Mouse (Mus musculus) G1E (cell line): ENCODE measurements around the gene Rasgrp2. TPM values are rescaled to one million over a fixed set of nuclear protein-coding genes. Genes with fewer than 3 reads are reported as not detected.

Experiments used
- ATAC-seq: 2 replicates; pipeline ENCODE4 v1.8.0; 2016; ENCODE audit warnings: mild to moderate bottlenecking; ENCODE audit not compliant: insufficient number of reproducible peaks, poor library complexity, low FRiP score, severe bottlenecking; ENCODE audit errors: extremely low read depth
- DNase-seq: peaks from one replicate; pipeline ENCODE4 v3.0.0; 2012; ENCODE audit warnings: low spot score
- H3K27me3 ChIP-seq: 2 replicates; pipeline ENCODE4 v1.6.1; 2012; ENCODE audit warnings: mild to moderate bottlenecking, low read length, inconsistent platforms; ENCODE audit not compliant: insufficient read depth
- H3K36me3 ChIP-seq: replicated peaks from 2 replicates; pipeline ENCODE3; 2012; ENCODE audit warnings: mild to moderate bottlenecking, inconsistent platforms
- H3K4me1 ChIP-seq: 2 replicates; pipeline ENCODE4 v1.6.1; 2012; ENCODE audit warnings: low read depth, low read length, inconsistent platforms, mixed read lengths; ENCODE audit not compliant: insufficient read depth
- H3K4me3 ChIP-seq: 2 replicates; pipeline ENCODE4 v1.5.1; 2012; ENCODE audit warnings: low read depth, mild to moderate bottlenecking, inconsistent platforms, low read length, moderate library complexity, mixed read lengths
- H3K9me3 ChIP-seq: replicated peaks from 2 replicates; pipeline ENCODE4 v1.6.1; 2012; ENCODE audit warnings: inconsistent platforms
- CTCF ChIP-seq: IDR thresholded peaks from 2 replicates; pipeline ENCODE4 v1.5.1; 2012; ENCODE audit warnings: low read depth, low read length, inconsistent platforms, mixed read lengths
- GATA1 ChIP-seq: IDR thresholded peaks from 2 replicates; pipeline ENCODE4 v1.6.1; 2012; ENCODE audit warnings: borderline replicate concordance, low read length, inconsistent platforms, mixed read lengths
- GATA2 ChIP-seq: IDR thresholded peaks from 2 replicates; pipeline ENCODE4 v1.6.1; 2012; ENCODE audit warnings: low read depth, low read length, inconsistent platforms, borderline replicate concordance
- POLR2AphosphoS5 ChIP-seq: IDR thresholded peaks from 2 replicates; pipeline ENCODE4 v1.6.1; 2012; ENCODE audit warnings: low read depth, low read length, inconsistent platforms; ENCODE audit not compliant: insufficient replicate concordance
- TAL1 ChIP-seq: conservative IDR thresholded peaks from 2 replicates; pipeline ENCODE4 v1.6.1; 2012; ENCODE audit warnings: low read depth, low read length, inconsistent platforms, mixed read lengths
- polyA plus RNA-seq: library from polyadenylated mRNA; stranded (reverse); fragments of >175 nt; gene quantifications from 2 replicates; pipeline ENCODE4 v1.2.3, GENCODE M21; 2012
- total RNA-seq, 2 experiments: library from RNA; stranded (forward) in 1 of 2; stranded (reverse) in 1 of 2; fragments of 200-1000 nt in 1 of 2; fragments of >200 nt in 1 of 2; fragmentation: Nextera tagmentation in 1 of 2; gene quantifications; 2 replicates each; pipeline ENCODE4 v1.2.3; 2014 to 2017

Gene Rasgrp2
- total and polyA plus RNA-seq, 3 experiments = 1.5 to 3.5 TPM; not detected in 1

GRCm38 (mm10) chr19:6405433-6405832, 6.3 kb downstream of the Rasgrp2 start:
- Histone ChIP-seq H3K4me3 (no peak overlapping the region), H3K27me3 (peaks cover 60% of the 10 kb centered on the region), H3K36me3 (no peaks in the 10 kb centered on the region), H3K9me3 (no peaks in the 10 kb centered on the region), H3K4me1 (peaks cover 25% of the 10 kb centered on the region)
- ATAC-seq (no peak), DNase-seq (no peak)
- TF ChIP-seq GATA1 (no peak), TAL1 (no peak), POLR2AphosphoS5 (no peak), CTCF (no peak), GATA2 (no peak)

GRCm38 (mm10) chr19:6407109-6407508, 8.0 kb downstream of the Rasgrp2 start:
- Histone ChIP-seq H3K27me3 (peaks cover 45% of the 10 kb centered on the region), H3K9me3 (no peaks in the 10 kb centered on the region), H3K4me1 (peaks cover 11% of the 10 kb centered on the region), H3K36me3 (no peaks in the 10 kb centered on the region), H3K4me3 (no peak overlapping the region)
- TF ChIP-seq GATA2 = no peak
- TF ChIP-seq TAL1 = no peak
- no peak for TF ChIP-seq POLR2AphosphoS5
- no peak for TF ChIP-seq GATA1
- no peak for TF ChIP-seq CTCF
- ATAC-seq (no peak), DNase-seq (no peak)

GRCm38 (mm10) chr19:6407816-6408510, 8.8 kb downstream of the Rasgrp2 start:
- ATAC-seq = no peak
- Histone ChIP-seq H3K4me3 (no peak overlapping the region), H3K4me1 (peaks cover 11% of the 10 kb centered on the region), H3K27me3 (peaks cover 43% of the 10 kb centered on the region), H3K36me3 (no peaks in the 10 kb centered on the region), H3K9me3 (no peaks in the 10 kb centered on the region)
- no peak for TF ChIP-seq POLR2AphosphoS5
- no peak for TF ChIP-seq CTCF
- no peak for TF ChIP-seq GATA1
- TF ChIP-seq TAL1 = no peak
- no peak for TF ChIP-seq GATA2
- DNase-seq = no peak

GRCm38 (mm10) chr19:6408749-6409148, 9.6 kb downstream of the Rasgrp2 start:
- no peak for DNase-seq
- no peaks in the 10 kb centered on the region for H3K9me3 ChIP-seq
- ATAC-seq = no peak
- peaks cover 11% of the 10 kb centered on the region for H3K4me1 ChIP-seq
- no peaks in the 10 kb centered on the region for H3K36me3 ChIP-seq
- no peak for TF ChIP-seq CTCF
- TF ChIP-seq GATA2 = no peak
- no peak for TF ChIP-seq TAL1
- TF ChIP-seq GATA1 = no peak
- TF ChIP-seq POLR2AphosphoS5 = no peak
- H3K4me3 ChIP-seq = no peak overlapping the region
- H3K27me3 ChIP-seq = peaks cover 39% of the 10 kb centered on the region

GRCm38 (mm10) chr19:6409176-6409575, 10.0 kb downstream of the Rasgrp2 start:
- peaks cover 11% of the 10 kb centered on the region for H3K4me1 ChIP-seq
- no peak for TF ChIP-seq CTCF
- no peak for TF ChIP-seq GATA1
- no peak for TF ChIP-seq POLR2AphosphoS5
- TF ChIP-seq GATA2 = no peak
- TF ChIP-seq TAL1 = no peak
- H3K4me3 ChIP-seq = no peak overlapping the region
- no peaks in the 10 kb centered on the region for H3K9me3 ChIP-seq
- H3K27me3 ChIP-seq = peaks cover 35% of the 10 kb centered on the region
- no peaks in the 10 kb centered on the region for H3K36me3 ChIP-seq
- ATAC-seq = no peak
- no peak for DNase-seq

GRCm38 (mm10) chr19:6409936-6410335, 10.8 kb downstream of the Rasgrp2 start:
- no peak overlapping the region for H3K4me3 ChIP-seq
- no peaks in the 10 kb centered on the region for H3K9me3 ChIP-seq
- H3K27me3 ChIP-seq = peaks cover 35% of the 10 kb centered on the region
- peaks cover 9% of the 10 kb centered on the region for H3K4me1 ChIP-seq
- H3K36me3 ChIP-seq = no peaks in the 10 kb centered on the region
- TF ChIP-seq GATA2 (no peak), TAL1 (no peak), CTCF (no peak)
- ATAC-seq (no peak), DNase-seq (no peak)

- H3K9me3 ChIP-seq = no peaks in the 10 kb centered on the region
- peaks cover 22% of the 10 kb centered on the region for H3K4me1 ChIP-seq
- no peak for TF ChIP-seq CTCF
- no peak for TF ChIP-seq TAL1
- no peak for TF ChIP-seq POLR2AphosphoS5
- no peak for TF ChIP-seq GATA2
- no peak for TF ChIP-seq GATA1
- no peaks in the 10 kb centered on the region for H3K36me3 ChIP-seq
- no peak for ATAC-seq
- no peak overlapping the region for H3K4me3 ChIP-seq
- DNase-seq = no peak
- H3K27me3 ChIP-seq = peaks cover 46% of the 10 kb centered on the region
Observed at GRCm38 (mm10) chr19:6412798-6413197, 13.7 kb downstream of the Rasgrp2 start.
